Mouse (Mus musculus): ENCODE measurements around the gene Gna11.

- TF ChIP-seq GATA1 (IDR thresholded peaks at IDR 0.05; ENCODE audit: low read length) (no peak), TAL1 (IDR thresholded peaks at IDR 0.05; ENCODE audit: low read length) (no peak)
Observed at GRCm38 (mm10) chr10:81502658-81503057, 42.3 kb downstream of the Gna11 start.

Data from erythroblast, embryonic 14.5 days (primary cell).